Mouse (Mus musculus): ENCODE data around the gene Aldoart2.
"Not testable (repeated sequence)": the region's sequence is repeated elsewhere in the genome, so short reads cannot be mapped to it uniquely, and the experiment has no call there.

The Aldoart2 gene

GRCm38 (mm10) chr12:55565206-55565605 is at the start of gene Aldoart2:
Gene Aldoart2, plus strand, starts transcription at chr12:55565239.
- CTCF ChIA-PET, result interaction anchor here (0.6 kb wide), 1 partner anchor 181 kb away, joined by 3 read pairs; the partner anchor contains the start of gene Psma6

- CTCF ChIA-PET, result interaction anchor here (0.6 kb wide), 1 partner anchor 8 kb away, joined by 6 read pairs; no protein-coding TSS in a partner anchor
Measured at GRCm38 (mm10) chr12:55518061-55518738, 46.8 kb upstream of the Aldoart2 start.

GRCm38 (mm10) chr12:55526983-55527752 is 37.9 kb upstream of the Aldoart2 start:
- CTCF ChIA-PET, result no interaction called here

DNA sequence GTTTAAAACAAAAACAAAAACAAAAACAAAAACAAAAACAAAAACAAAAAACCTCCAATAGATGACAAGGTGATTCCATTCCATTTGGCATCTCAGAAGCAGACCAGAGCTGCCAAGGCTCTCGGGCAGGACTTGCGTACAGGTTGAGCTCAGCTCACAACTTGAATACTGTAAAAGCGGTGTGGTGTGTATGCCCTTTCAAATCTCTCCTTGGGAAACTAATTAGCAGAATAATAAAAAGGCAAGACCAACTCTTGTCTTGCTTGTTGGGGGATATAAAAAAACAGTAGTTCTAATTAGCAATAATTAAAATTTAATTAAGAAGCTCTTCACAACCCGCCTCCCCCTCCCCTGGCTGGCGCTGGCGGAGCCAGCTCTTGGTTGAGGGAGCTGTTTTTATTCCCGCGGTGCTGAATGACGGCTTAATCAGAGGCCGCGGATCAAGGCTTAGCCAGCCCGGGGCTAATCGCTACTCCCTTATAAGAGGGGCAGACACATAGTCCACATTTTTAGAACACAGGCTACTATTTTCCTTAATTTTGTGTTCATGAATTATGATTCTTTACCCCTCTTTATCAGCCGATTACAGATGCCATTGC is 28.4 kb upstream of the Aldoart2 start:
- CTCF ChIA-PET, result interaction anchor here (0.7 kb wide), 1 partner anchor 151 kb away, joined by 3 read pairs; no protein-coding TSS in a partner anchor

DNA sequence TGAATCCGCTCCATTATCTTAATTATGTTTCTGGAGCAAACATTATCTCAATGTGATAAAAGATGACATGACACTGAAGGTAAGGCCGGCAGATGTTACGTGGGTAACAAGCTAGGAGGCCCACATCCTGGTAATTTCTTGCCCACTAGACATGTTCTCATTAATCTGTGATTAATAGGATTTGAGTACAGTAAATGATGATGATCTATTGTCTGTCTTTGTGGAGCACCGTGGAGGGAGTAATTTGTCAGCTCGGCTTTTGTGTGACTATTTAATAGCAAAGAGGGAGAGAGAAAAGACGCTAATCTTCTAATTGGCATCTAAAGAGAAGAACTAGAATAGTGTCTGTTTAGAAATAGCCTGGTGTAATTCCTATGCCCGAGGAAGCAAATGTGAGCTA is 27.3 kb upstream of the Aldoart2 start:
- CTCF ChIA-PET, result interaction anchor here (0.6 kb wide), 1 partner anchor 303 kb away, joined by 6 read pairs; no protein-coding TSS in a partner anchor

DNA sequence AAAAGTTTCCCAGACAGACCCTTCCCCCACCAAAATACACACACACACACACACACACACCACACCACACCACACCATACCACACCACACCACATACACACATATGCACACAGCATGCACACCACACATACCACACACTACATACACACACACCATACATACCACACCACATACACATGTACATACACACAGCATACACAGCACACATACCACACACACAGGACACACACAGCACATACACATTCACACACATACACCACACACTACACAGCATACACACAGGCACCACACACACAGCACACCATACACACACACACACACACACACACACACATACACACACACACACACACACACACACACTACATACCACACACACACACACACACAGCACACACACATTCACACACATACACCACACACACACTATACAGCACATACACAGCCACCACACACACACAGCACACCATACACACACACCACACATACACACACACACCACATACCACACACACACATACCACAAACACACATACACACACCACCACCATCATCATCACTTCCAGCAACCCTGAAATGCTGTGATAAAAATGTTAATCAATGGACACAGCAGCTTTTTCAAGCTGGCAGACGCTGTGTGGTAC is 26.6 kb upstream of the Aldoart2 start:
- CTCF ChIA-PET, result interaction anchor here (0.6 kb wide), 1 partner anchor 302 kb away, joined by 6 read pairs; no protein-coding TSS in a partner anchor

DNA sequence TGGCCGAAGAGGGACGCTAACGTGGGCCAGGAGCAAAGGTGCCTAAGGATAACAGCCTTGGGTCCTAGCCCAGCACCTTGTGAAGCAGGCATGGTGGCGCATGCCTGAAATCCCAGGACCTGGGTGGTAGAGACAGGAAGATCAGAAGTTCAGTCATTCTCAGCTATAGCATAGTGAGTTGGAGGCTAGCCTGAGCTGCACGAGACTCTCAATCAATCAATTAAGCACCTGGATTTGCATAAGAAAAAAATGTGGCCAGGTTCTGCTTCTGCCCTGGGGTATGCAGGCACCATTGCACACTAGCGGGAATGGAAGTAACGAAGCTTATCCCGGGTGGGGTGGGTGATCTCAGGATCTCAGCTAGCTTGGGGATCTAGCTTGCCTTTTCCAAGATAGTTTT is 25.9 kb upstream of the Aldoart2 start:
- CTCF ChIA-PET, result no interaction called here

GRCm38 (mm10) chr12:55554901-55555300 is 10.1 kb upstream of the Aldoart2 start:
- CTCF ChIA-PET, result not testable (repeated sequence)

DNA sequence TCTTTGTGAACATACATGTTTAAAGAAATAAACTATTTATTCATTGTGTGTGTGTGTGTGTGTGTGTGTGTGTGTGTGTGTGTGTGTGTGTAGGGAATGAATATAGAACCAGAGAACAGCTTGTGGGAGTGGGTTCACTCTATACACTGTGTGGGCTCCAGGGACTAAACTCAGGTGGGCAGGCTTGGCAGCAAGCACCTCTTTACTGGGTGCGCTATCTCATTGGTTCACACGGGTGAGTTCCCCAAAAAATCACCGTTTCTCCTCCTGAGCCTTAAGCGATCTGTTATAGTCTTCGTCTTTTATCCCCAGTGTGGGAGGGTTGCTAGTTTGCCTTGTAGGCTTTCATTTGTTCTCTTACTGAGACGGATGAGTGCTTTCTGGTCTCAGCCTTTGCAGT is 7.2 kb upstream of the Aldoart2 start:
- CTCF ChIA-PET, result no interaction called here

DNA sequence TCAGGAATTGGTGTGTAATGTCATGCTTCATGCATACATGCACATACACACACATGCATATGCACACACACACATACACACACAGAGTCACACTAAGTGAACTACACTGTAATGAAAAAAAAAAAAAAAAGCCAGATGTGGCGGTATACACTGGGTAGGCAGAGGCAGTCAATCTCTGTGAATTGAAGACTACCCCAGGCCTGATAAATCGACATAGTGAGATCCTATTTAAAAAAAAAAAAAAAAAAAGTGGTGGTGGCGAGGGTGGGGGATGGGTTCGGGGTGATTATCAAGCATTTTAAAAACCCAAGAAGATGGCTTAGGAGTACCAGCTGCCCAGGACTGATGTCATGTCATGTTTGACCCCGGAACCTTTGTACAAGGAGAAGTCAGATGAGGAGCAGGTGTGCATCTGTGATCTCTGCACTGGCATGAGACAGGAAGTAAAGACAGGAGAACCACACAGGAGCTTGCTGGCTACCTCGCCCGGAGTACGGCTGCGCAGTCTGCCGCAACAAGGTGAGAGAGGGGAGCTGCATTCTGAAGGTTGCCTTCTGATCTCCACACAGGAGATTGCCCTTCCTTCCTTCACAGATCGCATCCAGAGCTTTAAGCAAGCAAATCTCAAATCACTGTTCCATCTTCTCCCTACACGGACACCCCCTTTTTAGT is 5.7 kb upstream of the Aldoart2 start:
- CTCF ChIA-PET, result no interaction called here

- CTCF ChIA-PET, result no interaction called here
Measured at GRCm38 (mm10) chr12:55560025-55560690, 4.9 kb upstream of the Aldoart2 start.

GRCm38 (mm10) chr12:55563742-55564141 is 1.3 kb upstream of the Aldoart2 start:
- CTCF ChIA-PET, result no interaction called here

GRCm38 (mm10) chr12:55564187-55564963 is 664 bp upstream of the Aldoart2 start:
- CTCF ChIA-PET, result interaction anchor here (0.6 kb wide), 1 partner anchor 180 kb away, joined by 3 read pairs; the partner anchor contains the start of gene Psma6

- CTCF ChIA-PET, result no interaction called here
Measured at GRCm38 (mm10) chr12:55565867-55566266, 828 bp downstream of the Aldoart2 start.

- CTCF ChIA-PET, result no interaction called here
Measured at GRCm38 (mm10) chr12:55566837-55567236, 1.8 kb downstream of the Aldoart2 start.

DNA sequence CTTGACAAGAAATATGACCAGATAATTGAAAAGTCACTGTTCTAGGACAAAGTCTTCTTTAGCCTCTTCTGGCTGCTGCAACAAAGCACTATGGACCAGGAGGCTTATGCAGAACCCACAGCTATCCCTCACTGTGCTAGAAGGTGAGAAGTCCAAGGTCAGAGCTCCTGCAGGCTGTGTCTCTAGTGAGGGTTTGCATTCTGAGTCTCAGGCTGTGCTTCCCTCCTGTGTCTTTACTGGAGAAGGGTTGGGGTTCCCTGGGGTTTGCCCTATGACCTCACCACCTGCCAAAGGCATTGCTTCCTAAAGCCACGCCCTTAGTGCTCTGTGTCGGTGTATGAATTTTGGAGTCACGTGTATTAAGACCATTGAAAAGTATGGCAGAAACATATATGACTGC is 3.4 kb downstream of the Aldoart2 start:
- CTCF ChIA-PET, result no interaction called here

DNA sequence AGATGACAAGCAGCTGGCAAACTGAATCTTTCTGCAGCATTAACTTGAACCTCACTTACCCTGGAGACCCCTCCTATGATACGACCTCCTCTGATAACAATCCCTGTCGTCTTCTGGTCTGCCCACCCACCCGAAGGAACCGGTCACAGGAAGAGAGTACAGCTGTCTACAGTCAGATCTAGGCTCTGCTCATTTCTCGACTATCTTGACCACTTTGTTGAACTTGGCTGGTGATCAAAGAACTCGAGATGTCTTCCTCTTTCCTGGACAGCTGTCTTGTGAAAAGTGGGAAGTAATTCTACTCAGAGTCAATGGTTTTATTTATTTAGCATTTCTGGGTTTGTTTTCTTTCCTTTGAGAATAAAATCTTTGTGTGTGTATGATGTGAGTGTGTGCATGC is 4.6 kb downstream of the Aldoart2 start:
- CTCF ChIA-PET, result no interaction called here

DNA sequence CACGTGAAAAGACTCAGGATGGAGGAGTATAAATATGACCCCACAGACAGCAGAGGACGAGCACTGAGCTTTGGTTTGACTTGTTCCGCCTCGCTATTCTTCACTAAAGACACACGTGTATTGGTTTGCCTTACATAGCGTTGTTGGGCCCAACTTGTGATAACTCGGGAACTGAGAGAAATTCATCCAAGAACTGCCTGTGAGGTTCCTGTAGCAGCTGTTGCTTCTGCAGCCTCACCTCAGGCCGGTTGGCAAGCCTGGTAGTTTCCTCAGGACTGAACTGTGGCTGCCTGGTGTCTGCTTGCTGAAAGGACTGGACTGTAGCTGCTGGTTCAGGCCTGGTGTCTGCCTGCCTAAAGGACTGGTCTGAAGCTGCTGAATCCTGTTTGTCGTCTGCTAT is 5.6 kb downstream of the Aldoart2 start:
- CTCF ChIA-PET, result no interaction called here

DNA sequence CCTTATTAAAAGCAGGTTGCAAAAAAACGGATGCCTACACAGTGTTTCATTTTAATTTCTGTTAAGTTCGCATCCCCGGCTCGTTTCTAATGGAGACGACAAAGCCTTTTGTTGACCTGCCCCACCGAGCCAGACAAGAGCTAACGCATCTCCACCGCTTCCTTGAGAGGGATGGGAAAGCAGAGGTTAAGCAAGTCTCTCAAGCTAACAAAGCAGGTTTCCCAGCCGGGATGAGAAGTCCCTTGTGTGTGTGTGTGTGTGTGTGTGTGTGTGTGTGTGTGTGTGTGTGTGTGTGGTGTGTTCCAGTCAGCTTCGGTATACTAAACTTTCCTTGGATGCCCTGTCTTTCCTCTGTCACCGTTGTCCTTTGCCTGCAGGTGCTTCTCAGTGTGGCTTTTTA is 6.1 kb downstream of the Aldoart2 start:
- CTCF ChIA-PET, result no interaction called here

DNA sequence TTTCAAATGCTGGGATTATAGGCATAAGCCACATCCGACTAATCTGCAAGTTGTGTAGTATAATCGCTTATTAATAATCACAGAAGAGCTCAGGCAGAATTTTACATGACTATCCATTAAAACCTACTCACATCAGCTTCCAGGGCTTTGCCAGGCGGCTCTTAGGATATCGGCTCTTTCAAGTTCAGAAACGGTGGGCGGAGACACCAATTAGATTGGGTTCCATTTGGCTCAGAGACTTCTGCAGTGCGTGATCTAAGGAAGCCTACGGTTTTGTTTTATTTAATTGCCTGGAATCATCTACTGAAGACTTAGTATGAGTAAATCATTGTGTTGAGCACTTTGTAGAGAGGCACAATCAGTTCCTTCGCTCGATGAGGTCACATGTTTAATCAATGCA is 6.6 kb downstream of the Aldoart2 start:
- CTCF ChIA-PET, result no interaction called here

Measured in spleen, embryonic (tissue).